Mouse (Mus musculus): Measurements from ENCODE around the gene Peli2.

DNA sequence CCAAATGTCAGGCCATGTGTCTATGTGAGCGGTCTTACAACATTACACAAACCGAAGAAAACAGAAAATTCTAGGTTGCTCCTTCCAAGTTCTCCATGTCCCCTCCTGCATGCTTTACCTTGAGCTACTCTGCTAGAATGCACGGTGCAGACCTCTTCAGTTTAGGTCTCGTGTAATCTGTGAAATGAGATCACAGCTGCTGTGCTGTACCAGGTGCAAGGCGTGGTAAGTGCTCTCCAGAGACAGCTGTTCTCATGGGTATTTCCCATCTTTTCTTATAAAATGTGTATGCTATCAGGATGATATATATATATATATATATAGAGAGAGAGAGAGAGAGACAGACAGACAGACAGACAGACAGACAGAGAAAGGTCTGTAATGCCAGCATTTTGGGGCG, 146.1 kb downstream of the Peli2 start:
- TF ChIP-seq CTCF (IDR thresholded peaks at IDR 0.05; ENCODE audit: insufficient read depth, low read length) (no peak), POLR2A (IDR thresholded peaks at IDR 0.05; ENCODE audit: borderline replicate concordance, extremely low read depth, low read depth, low read length) (no peak)
